Mouse (Mus musculus) forebrain, embryonic 11.5 days (tissue): Measurements from ENCODE around the gene Fyttd1. TPM values are rescaled to one million over a fixed set of nuclear protein-coding genes. Genes with fewer than 3 reads are reported as not detected.
"Not testable (repeated sequence)": the region's sequence is repeated elsewhere in the genome, so short reads cannot be mapped to it uniquely, and the experiment has no call there.

Experiments
- ATAC-seq: fragments of 200-750 bp; cut with Nextera tagmentation; replicated peaks from 2 replicates; pipeline ENCODE4 v1.8.0; 2017; ENCODE audit warnings: moderate TSS enrichment; ENCODE audit not compliant: low FRiP score
- DNase-seq: peaks from one replicate; pipeline ENCODE4 v3.0.0-alpha.2; 2017; ENCODE audit warnings: low spot score
- H3K27ac ChIP-seq: fragments of 300-500 bp; sonication (generic); 2 replicates; pipeline ENCODE4 v1.5.1; 2014; ENCODE audit warnings: low read depth, low read length
- H3K27me3 ChIP-seq: fragments of 300-500 bp; sonication (generic); 2 replicates; pipeline ENCODE4 v1.6.1; 2014; ENCODE audit warnings: mild to moderate bottlenecking, low read length, mixed read lengths; ENCODE audit not compliant: control insufficient read depth, insufficient read depth
- H3K36me3 ChIP-seq: fragments of 300-500 bp; sonication (generic); 2 replicates; pipeline ENCODE4 v1.6.1; 2014; ENCODE audit warnings: mild to moderate bottlenecking, low read length, moderate library complexity, mixed read lengths; ENCODE audit not compliant: control insufficient read depth, insufficient read depth
- H3K4me1 ChIP-seq: fragments of 300-500 bp; sonication (generic); replicated peaks from 2 replicates; pipeline ENCODE4 v1.6.1; 2014; ENCODE audit warnings: low read length, mixed read lengths; ENCODE audit not compliant: control insufficient read depth, insufficient read depth
- H3K4me2 ChIP-seq: fragments of 300-500 bp; sonication (generic); 2 replicates; pipeline ENCODE4 v1.6.1; 2014; ENCODE audit warnings: low read depth, mild to moderate bottlenecking, low read length, moderate library complexity, mixed read lengths; ENCODE audit not compliant: severe bottlenecking
- H3K4me3 ChIP-seq: fragments of 300-500 bp; sonication (generic); 2 replicates; pipeline ENCODE4 v1.5.1; 2014; ENCODE audit warnings: low read depth, low read length
- H3K9ac ChIP-seq: fragments of 300-500 bp; sonication (generic); 2 replicates; pipeline ENCODE4 v1.6.1; 2014; ENCODE audit warnings: low read length
- H3K9me3 ChIP-seq: fragments of 300-500 bp; sonication (generic); 2 replicates; pipeline ENCODE4 v1.6.1; 2016; ENCODE audit warnings: low read length, mixed read lengths; ENCODE audit not compliant: control insufficient read depth
- WGBS: fragments of 180-500 bp; shearing (Covaris S2); extraction: QIAGEN DNeasy Blood & Tissue Kit; methylation state at CpG from one replicate; pipeline ENCODE4 v1.1.7; 2014; 5-methylcytosine and 5-hydroxymethylcytosine counted together
- polyA plus RNA-seq: library from polyadenylated mRNA; unstranded; fragments of >200 nt; fragmentation: Nextera tagmentation; extraction: Ambion mirVana; gene quantifications from 2 replicates; pipeline ENCODE4 v1.2.1, GENCODE M21; 2014

Gene Fyttd1
- polyA plus RNA-seq, 1 experiment from 2014 or later: 118 TPM

DNA sequence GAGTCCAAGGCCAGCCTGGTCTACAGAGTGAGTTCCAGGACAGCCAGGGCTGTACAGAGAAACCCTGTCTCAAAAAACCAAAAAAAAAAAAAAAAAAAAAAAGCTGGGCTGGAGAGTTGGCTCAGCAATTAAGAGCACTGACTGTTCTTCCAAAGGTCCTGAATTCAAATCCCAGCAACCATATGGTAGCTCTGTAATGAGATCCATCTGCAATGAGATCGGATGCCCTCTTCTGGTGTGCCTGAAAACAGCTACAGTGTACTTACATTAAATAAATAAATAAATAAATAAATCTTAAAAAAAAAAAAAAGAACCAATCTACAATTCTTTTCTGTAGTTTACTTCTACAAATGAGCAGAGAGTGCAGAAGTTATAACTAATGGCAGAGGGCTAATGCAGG, 2.0 kb upstream of the Fyttd1 start:
- H3K36me3 ChIP-seq, DNase-seq, ATAC-seq, H3K9me3 ChIP-seq, H3K27me3 ChIP-seq, H3K27ac ChIP-seq, H3K9ac ChIP-seq, H3K4me2 ChIP-seq, H3K4me1 ChIP-seq, H3K4me3 ChIP-seq: not testable (repeated sequence)
- 65% methylated on average over 1 of the region's 1 CpGs for WGBS

DNA sequence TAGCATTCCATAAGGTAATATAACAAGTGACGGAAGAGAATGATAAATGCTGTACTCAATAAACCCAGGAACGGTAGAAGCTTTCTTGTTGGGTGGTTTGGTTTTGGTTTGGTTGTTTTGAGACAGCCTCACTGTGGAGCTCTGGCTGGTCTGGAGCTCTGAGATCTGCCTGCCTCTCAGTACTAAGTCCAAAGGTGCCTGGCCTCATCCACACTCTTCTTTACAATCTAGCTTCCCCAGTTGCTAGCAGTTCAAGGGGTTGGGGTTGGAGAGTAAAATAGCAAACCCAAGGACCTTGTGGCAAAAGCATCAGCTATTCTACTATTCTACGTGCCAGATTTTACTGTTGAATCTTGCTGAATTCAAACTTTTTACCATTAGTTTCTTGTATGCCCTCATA, 1.5 kb upstream of the Fyttd1 start:
- Histone ChIP-seq H3K4me3 (no peak overlapping the region), H3K4me2 (no peak overlapping the region), H3K36me3 (no peaks in the 10 kb centered on the region), H3K27me3 (no peaks in the 10 kb centered on the region), H3K4me1 (no peaks in the 10 kb centered on the region; the same call in 1 of the 2 replicates), H3K9me3 (no peaks in the 10 kb centered on the region), H3K9ac (no peak overlapping the region), H3K27ac (no peak overlapping the region)
- ATAC-seq (no peak), DNase-seq (no peak)
- 90% methylated on average over 3 of the region's 3 CpGs for WGBS

DNA sequence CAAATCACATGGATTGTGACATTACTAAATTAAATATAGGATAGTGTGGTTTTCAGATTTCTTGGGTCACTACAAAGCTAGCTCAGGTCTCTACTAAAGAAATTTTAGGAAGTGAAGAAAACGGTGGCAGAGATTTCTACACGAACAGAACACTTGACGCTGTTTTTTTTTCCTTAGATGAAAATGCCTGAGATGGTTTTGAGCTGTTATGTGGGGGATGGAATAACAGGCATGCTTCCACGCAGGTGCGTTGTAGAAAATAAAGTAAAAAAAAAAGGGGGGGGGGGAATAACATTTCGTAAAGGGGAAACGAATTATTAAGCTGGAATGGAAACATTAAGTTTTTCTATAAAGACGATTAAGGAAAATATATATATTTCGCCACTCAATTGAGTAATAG, 469 bp upstream of the Fyttd1 start:
- Histone ChIP-seq H3K36me3 (no peaks in the 10 kb centered on the region), H3K4me1 (no peaks in the 10 kb centered on the region; the same call in 1 of the 2 replicates), H3K27me3 (no peaks in the 10 kb centered on the region), H3K9me3 (no peaks in the 10 kb centered on the region), H3K4me3 (peak overlapping the region; percentile 92), H3K27ac (no peak overlapping the region), H3K4me2 (peak overlapping the region; percentile 62; the same call in 1 of the 2 replicates), H3K9ac (peak overlapping the region; percentile 86; the same call in 1 of the 2 replicates)
- ATAC-seq (no peak), DNase-seq (no peak)
- 46% methylated on average over 9 of the region's 9 CpGs for WGBS

DNA sequence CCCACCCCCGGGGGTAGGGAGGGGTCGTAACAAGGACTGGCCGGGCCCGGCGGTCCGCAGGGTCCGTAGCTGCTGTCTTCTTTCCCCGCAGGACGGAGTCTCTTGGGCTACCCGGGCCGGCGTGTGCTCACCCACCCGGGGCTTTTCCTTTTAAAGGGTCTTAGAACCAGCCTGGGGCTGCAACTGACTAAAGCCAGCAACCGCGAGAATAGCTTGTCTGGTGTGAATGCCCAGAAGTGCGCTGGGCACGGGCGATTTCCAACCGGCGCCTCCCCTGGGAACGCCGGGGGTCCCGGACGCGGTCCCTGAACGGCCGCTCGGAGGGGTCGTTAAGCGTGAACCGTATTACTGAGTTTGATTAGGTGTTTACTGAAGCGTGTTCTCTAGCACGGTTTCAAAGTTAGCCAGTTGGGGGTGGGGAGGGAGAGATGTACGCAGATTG, 878 bp downstream of the Fyttd1 start:
- H3K9me3 ChIP-seq: no peaks in the 10 kb centered on the region
- no peak overlapping the region for H3K27ac ChIP-seq
- H3K4me3 ChIP-seq: peak overlapping the region; percentile 92
- H3K4me1 ChIP-seq: no peaks in the 10 kb centered on the region; the same call in 1 of the 2 replicates
- H3K36me3 ChIP-seq: no peaks in the 10 kb centered on the region
- peak overlapping the region; percentile 86 for H3K9ac ChIP-seq
- DNase-seq (no peak), ATAC-seq (peak; percentile 65)
- under 1% methylated on average over 32 of the region's 34 CpGs for WGBS
- H3K4me2 ChIP-seq: peak overlapping the region; percentile 62
- no peaks in the 10 kb centered on the region for H3K27me3 ChIP-seq

DNA sequence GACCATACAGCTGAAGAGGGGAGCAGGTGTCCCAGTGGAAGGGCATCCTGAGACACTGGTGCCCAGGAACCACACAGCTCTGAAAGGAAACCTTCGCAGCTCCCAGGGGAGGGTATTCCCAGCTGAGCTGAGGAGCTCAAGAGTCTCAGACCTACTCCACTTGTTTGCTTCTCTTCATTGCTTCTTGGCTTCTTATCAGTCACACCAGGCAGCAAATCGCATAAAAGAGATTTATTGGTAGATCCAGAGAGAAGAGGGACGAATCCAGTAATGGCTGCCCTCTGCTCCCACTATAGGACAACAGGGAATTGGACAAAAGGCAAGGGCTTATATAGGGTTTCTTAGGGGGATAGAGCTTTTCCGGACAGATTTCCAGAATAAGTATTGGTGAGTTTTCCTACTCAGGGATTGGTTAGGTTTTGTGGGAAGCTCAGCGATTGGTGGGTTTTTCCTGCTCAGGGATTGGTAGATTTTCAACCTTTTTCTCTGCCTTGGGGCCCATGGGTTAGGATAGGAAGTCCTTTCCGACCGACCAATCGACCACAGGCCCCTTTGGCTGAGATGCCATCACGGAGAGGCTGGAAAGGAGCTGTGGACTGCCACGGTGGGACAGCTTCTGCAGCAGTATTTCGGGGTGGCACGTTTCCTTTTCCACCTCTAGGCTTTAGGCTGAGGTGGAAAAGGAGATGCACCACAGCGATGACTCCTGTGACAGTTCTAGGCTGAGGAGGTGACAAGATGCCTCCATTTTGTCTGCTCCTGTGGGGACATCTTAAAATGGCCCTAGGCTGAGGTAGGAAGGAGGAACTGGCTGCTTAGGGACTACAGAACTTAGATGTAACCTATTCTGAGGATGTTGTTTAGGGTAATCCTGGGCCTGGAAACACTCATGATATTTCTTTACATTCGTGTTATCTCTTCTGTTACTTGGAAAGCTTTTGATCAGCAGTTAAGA, 1.9 kb downstream of the Fyttd1 start:
- Histone ChIP-seq H3K36me3 (no peaks in the 10 kb centered on the region), H3K27me3 (no peaks in the 10 kb centered on the region), H3K4me2 (peak overlapping the region; percentile 62; the same call in 1 of the 2 replicates), H3K9ac (peak overlapping the region; percentile 86; the same call in 1 of the 2 replicates), H3K9me3 (no peaks in the 10 kb centered on the region), H3K27ac (no peak overlapping the region), H3K4me3 (peak overlapping the region; percentile 92; the same call in 1 of the 2 replicates), H3K4me1 (no peaks in the 10 kb centered on the region; the same call in 1 of the 2 replicates)
- DNase-seq (no peak), ATAC-seq (no peak)
- WGBS: 88% methylated on average over 14 of the region's 14 CpGs

DNA sequence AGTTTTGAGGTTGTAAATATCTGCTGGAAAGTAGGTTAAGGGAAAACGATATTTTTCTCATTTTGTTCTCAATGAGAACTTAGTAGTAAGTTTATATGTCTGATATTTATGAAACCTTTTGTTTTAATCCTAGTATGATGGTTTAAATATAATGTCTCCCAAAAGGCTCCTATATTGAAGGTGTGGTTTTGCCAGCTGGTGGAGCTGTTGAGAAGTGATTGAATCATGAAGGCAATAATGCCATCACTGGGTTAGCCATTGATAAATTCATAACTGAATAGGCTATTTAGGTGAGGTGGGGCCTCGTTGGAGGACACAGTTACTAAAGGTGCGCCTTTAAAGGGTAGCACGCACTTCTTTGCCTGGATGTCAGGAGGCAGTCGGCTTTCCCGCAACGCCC, 4.2 kb downstream of the Fyttd1 start:
- Histone ChIP-seq H3K27me3 (no peaks in the 10 kb centered on the region), H3K4me2 (no peak overlapping the region), H3K9ac (no peak overlapping the region), H3K27ac (no peak overlapping the region), H3K4me3 (no peak overlapping the region), H3K4me1 (no peaks in the 10 kb centered on the region; the same call in 1 of the 2 replicates), H3K9me3 (no peaks in the 10 kb centered on the region), H3K36me3 (no peaks in the 10 kb centered on the region)
- ATAC-seq: no peak
- 82% methylated on average over 7 of the region's 7 CpGs for WGBS
- DNase-seq: no peak

DNA sequence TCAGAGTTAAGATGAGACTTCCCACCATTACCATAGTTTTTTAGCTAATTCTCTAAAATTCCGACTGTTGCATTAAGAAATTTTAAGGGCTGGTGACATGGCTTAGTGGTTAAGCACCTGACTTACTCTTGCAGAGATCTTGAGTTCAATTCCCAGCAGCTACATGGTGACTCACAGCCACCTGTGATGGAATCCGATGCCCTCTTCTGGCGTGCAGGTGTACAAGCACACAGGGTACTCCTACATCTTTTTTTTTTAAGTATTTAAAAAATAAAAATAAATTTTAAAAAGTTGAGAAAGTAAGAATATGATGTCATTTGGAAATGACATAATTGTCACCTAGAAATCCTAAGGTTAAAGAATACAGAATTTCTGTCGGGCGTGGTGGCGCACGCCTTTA, 10.7 kb downstream of the Fyttd1 start:
- no peak for ATAC-seq
- no peak for DNase-seq

DNA sequence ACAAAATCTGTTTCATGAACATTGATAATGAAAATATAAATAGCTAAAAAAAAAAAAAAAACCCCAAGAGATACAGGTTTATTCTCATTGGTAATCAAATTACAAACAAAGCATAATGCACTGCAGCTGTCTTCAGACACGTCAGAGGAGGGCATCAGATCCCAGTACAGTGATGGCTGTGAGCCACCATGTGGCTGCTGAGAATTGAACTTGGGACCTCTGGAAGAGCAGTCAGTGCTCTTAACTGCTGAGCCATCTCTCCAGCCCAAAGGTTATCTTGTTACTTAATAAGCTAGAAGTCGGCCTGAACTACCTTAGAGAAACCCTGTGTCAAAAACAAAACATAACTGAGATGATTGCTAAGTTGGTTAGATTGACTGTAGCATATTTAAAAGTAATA, 12.6 kb downstream of the Fyttd1 start:
- Histone ChIP-seq H3K4me3 (no peak overlapping the region), H3K4me2 (no peak overlapping the region), H3K9ac (no peak overlapping the region), H3K36me3 (peaks cover 7% of the 10 kb centered on the region), H3K27ac (no peak overlapping the region), H3K9me3 (no peaks in the 10 kb centered on the region), H3K27me3 (no peaks in the 10 kb centered on the region), H3K4me1 (no peaks in the 10 kb centered on the region)
- no peak for DNase-seq
- no peak for ATAC-seq
- 74% methylated on average over 2 of the region's 2 CpGs for WGBS

More for the DNA sequence above, 10.7 kb downstream of the Fyttd1 start:
- Histone ChIP-seq H3K27ac (no peak overlapping the region), H3K27me3 (no peaks in the 10 kb centered on the region), H3K4me2 (no peak overlapping the region), H3K4me3 (no peak overlapping the region), H3K4me1 (no peaks in the 10 kb centered on the region), H3K36me3 (peaks cover 7% of the 10 kb centered on the region), H3K9ac (no peak overlapping the region), H3K9me3 (no peaks in the 10 kb centered on the region)
- 85% methylated on average over 7 of the region's 7 CpGs for WGBS
